Mouse (Mus musculus) left cerebral cortex, postnatal 10 days (tissue): ENCODE results near the gene Pou2f2. TPM values are rescaled to one million over a fixed set of nuclear protein-coding genes. Genes with fewer than 3 reads are reported as not detected.

ENCODE experiments used
- DNase-seq, 2 experiments: peaks; one replicate each; pipeline ENCODE4 v3.0.0; 2021 to 2022; ENCODE audit warnings: low spot score in 2 of 2, mixed read lengths in 1 of 2; ENCODE audit errors: extremely low spot score in 1 of 2
- intact Hi-C: fragments of 180-260 bp; cut with DNase I; formaldehyde crosslinking; loops from one replicate; pipeline ENCODE4 v1.15.1; 2025
- total RNA-seq, 2 experiments: library from RNA; stranded (reverse); gene quantifications; 2 replicates each; pipeline ENCODE4 v1.2.3; 2021

The Pou2f2 gene
- total RNA-seq, 2 experiments from 2014 or later = 11.0 to 14.1 TPM

- DNase-seq = peak in 1 of 2 experiments; percentile 8
- intact Hi-C loops = no loop called here
Measured at GRCm38 (mm10) chr7:25112956-25113603, 66.4 kb downstream of the Pou2f2 start.

GRCm38 (mm10) chr7:25112178-25112955, 67.2 kb downstream of the Pou2f2 start:
- DNase-seq = peak in 1 of 2 experiments; percentile 31
- intact Hi-C loops = no loop called here

GRCm38 (mm10) chr7:25110336-25110735, 69.2 kb downstream of the Pou2f2 start:
- intact Hi-C loops = no loop called here
- no peak for DNase-seq

GRCm38 (mm10) chr7:25109355-25109754, 70.2 kb downstream of the Pou2f2 start:
- intact Hi-C loops = loop anchor here (5.0 kb wide), 1 partner anchor 78 kb away; no protein-coding TSS in a partner anchor
- no peak for DNase-seq

GRCm38 (mm10) chr7:25106790-25107502, 72.6 kb downstream of the Pou2f2 start:
- DNase-seq = no peak
- intact Hi-C loops = loop anchor here (5.0 kb wide), 1 partner anchor 80 kb away; no protein-coding TSS in a partner anchor

- DNase-seq = peak; percentile 73 to 79
- intact Hi-C loops = loop anchor here (5.0 kb wide), 1 partner anchor 82 kb away; no protein-coding TSS in a partner anchor
Measured at GRCm38 (mm10) chr7:25105411-25106160, 73.9 kb downstream of the Pou2f2 start.

GRCm38 (mm10) chr7:25099581-25099980, 79.9 kb downstream of the Pou2f2 start:
- DNase-seq = no peak
- intact Hi-C loops = no loop called here

- no peak for DNase-seq
- intact Hi-C loops = no loop called here
Measured at GRCm38 (mm10) chr7:25098169-25098568, 81.4 kb downstream of the Pou2f2 start.

GRCm38 (mm10) chr7:25089875-25090274, 89.7 kb downstream of the Pou2f2 start:
- DNase-seq = no peak
- intact Hi-C loops = no loop called here

- DNase-seq = no peak
- intact Hi-C loops = no loop called here
Measured at GRCm38 (mm10) chr7:25088968-25089367, 90.6 kb downstream of the Pou2f2 start.

- intact Hi-C loops = no loop called here
- no peak for DNase-seq
Measured at GRCm38 (mm10) chr7:25088531-25088930, 91.0 kb downstream of the Pou2f2 start.

- intact Hi-C loops = no loop called here
Measured at GRCm38 (mm10) chr7:25087972-25088371, 91.6 kb downstream of the Pou2f2 start.

GRCm38 (mm10) chr7:25087256-25087912, 92.1 kb downstream of the Pou2f2 start:
- intact Hi-C loops = no loop called here
- DNase-seq = no peak

More at GRCm38 (mm10) chr7:25087972-25088371, 91.6 kb downstream of the Pou2f2 start:
- DNase-seq = no peak

- intact Hi-C loops = no loop called here
- DNase-seq = no peak
Measured at GRCm38 (mm10) chr7:25086656-25087055, 92.9 kb downstream of the Pou2f2 start.

- no peak for DNase-seq
- intact Hi-C loops = no loop called here
Measured at GRCm38 (mm10) chr7:25084621-25085020, 94.9 kb downstream of the Pou2f2 start.

- intact Hi-C loops = no loop called here
- DNase-seq = peak in 1 of 2 experiments; percentile 51
Measured at GRCm38 (mm10) chr7:25082510-25082909, 97.0 kb downstream of the Pou2f2 start.

GRCm38 (mm10) chr7:25080431-25080830, 99.1 kb downstream of the Pou2f2 start:
- intact Hi-C loops = no loop called here
- no peak for DNase-seq

GRCm38 (mm10) chr7:25079496-25080026, 100.0 kb downstream of the Pou2f2 start:
- no peak for DNase-seq
- intact Hi-C loops = no loop called here
